Mouse (Mus musculus): ENCODE results near the gene Kmt5c. TPM values are rescaled to one million over a fixed set of nuclear protein-coding genes. Genes with fewer than 3 reads are reported as not detected.
A peak's percentile ranks its signal among the peaks of the same experiment; 100 is the strongest.
"Not testable (repeated sequence)": the region's sequence is repeated elsewhere in the genome, so short reads cannot be mapped to it uniquely, and the experiment has no call there.

The Kmt5c gene
- total RNA-seq, 2 experiments from 2014 or later = 18.9 to 35.8 TPM

DNA sequence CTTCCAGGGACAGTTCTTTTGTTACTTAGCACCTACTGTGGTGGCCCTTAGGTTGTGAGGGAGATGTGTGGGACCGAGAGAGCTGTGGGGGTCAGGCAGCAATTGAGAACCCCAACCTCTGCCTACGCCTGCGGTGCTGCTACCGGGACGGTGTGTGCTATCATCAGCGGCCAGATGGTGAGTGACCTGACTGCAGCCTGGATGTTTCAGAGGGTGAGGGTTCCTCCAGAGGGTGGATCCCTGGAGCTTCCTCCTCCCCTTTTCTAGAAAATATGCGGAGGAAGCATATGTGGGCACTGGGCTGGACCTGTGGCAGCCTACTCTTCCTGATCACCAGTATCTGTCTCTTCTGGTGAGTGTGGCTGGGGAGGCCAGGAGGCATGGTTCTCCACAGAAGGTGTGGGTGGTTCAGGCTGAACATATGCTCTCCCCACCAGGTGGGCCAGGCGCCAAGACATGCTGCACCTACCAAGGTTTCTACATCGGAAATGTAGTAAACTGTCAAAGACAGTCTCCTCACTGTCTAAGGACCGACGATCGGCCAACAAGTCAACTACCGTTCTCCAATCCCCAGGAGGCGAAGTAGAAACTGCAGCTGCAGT, 43.9 kb downstream of the Kmt5c start:
- DNase-seq (ENCODE audit: low spot score in 2 of 2) = peak; percentile 49 to 65
- intact Hi-C loops (cut with DNase I) = no loop called here

DNA sequence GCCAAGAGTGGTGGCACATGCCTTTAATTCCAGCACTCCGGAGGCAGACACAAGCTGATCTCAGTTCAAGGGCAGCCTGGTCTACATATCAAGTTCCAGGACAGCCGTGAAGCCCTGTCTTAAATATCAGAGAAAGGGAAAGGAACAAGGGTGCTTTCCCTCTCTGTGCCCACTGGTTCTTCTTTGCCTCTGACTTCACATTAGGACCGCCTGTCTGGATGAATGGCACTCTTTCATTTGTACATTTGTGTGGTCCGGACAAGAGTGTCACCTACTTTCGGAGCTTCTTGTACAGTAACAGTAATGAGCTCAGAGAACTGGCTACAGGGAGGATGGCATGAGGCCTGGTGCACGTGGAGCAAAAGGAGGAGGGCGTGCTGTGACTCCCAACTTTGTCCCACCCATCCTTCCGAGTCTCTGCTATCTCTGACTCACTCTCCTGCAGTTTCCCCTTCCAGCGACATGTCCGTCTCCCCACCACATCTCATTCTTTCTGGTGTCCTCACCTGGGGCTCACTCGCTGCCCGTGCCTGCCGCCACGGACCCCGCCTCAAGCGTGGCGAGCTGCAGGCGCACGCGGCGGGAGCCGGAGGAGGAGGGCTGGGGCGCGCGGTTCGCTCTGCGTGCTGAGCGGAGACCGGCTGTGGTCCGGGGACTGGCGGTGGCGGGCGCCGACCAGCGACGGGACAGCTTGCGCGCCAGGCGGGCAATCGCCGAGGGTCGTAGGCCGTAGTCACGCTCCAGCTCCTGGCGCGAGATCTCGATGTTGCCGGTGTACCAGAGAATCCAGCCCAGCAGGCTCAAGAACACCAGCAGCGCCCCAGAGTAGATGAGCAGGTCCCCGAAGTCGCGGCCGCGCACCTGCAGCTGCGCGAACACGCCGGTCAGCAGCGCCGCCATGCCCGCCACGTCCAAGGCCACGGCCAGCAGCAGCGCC, 48.9 kb downstream of the Kmt5c start:
- DNase-seq (ENCODE audit: low spot score in 2 of 2) = peak; percentile 70 to 71
- intact Hi-C loops (cut with DNase I) = loop anchor here (1.0 kb wide), 1 partner anchor 48 kb away; the partner anchor contains the start of gene Kmt5c

- DNase-seq (ENCODE audit: low spot score in 2 of 2) = no peak
- intact Hi-C loops (cut with DNase I) = loop anchor here (1.0 kb wide), 1 partner anchor 49 kb away; the partner anchor contains the start of gene Kmt5c
Observed at GRCm38 (mm10) chr7:4789436-4789935, 49.6 kb downstream of the Kmt5c start, which contains the start of gene Tmem238. Tmem238 (minus strand) TSS chr7:4789656.

DNA sequence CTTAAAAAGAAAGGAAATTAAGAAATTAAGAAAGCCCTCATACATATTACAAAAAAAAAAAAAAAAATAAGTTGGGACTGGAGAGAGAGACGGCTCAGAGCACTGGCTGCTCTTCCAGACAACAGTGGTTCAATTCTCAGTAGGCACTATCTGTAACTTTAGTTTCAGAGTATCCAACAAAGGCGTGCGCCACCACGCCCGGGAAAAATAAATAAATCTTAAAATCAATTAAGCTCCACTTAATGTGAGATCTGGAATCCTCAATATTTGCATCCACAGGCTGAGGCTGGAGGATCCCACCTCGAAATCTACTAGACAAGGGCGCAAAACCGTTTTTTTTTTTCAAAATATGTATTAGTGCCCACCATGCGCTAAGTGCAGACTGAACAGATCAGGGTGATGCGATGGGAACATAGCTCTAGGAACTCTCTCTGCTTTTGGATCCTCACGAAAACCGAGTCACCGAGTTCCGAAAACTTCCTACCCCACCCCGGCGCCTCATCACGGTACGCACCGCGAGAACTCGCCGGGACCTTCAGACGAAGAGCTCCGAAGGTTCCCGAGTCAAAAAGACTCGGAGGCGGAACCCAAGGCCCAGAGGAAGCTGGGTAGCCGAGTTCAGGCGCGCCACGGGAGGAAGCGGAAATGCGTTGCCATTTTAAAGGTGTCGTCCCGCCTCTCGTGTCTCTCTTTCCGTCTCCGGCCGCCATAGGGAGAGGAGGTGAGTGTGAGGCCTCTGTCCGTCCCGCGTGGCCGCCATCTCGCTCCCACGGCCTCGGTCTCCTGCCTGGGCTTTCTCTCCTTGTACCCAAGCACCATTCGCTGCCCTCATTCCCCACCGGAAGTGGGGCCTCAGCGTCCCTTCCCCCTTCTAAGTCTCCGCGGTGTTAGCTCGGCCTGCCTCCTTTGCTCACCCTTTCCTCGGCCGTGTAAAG, 52.6 kb downstream of the Kmt5c start, which contains the start of gene Rpl28:
Gene Rpl28, plus strand, starts transcription at position 597 of the 935 bp plus-strand sequence.
- intact Hi-C loops (cut with DNase I) = loop anchor here (5.0 kb wide), 2 partner anchors 100 to 235 kb away; partner anchors contain the start of gene Brsk1

DNA sequence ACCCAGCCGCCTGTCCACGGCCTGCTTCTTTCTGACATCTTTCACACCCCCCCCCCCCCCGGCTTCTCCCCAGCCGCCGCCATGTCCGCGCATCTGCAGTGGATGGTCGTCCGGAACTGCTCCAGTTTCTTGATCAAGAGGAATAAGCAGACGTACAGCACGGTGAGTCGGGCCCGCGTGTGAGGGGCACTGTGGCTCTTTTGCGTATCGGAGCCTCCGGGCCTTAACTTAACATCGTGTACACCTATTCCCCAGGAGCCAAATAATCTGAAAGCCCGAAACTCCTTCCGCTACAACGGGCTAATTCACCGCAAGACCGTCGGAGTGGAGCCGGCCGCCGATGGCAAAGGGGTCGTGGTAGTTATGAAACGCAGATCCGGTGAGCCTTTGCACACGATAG, 53.3 kb downstream of the Kmt5c start:
- DNase-seq (ENCODE audit: low spot score in 2 of 2) = not testable (repeated sequence)

More for the DNA sequence above, 52.6 kb downstream of the Kmt5c start, which contains the start of gene Rpl28:
- DNase-seq (ENCODE audit: low spot score in 2 of 2) = peak; percentile 95 to 96

DNA sequence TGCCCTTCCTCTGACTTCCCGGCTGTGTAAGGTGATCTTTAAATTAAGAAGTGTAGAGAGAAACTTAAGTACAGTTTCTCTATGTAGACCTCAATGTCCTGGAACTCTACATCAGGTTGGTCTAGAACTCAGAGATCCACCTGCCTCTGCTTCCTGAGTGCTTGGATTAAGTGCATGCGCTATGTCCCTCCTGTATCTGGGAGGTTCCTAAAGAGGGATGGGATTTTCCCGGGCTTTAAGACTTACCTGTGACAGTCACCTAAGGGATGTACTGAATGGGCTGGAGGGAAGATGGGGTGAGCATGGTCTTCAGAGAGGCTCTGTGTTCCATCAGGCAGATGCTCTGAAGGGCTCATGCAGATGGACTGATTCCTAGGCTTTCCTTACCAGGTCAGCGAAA, 53.8 kb downstream of the Kmt5c start:
- intact Hi-C loops (cut with DNase I) = loop anchor here (5.0 kb wide), 2 partner anchors 101 to 236 kb away; partner anchors contain the start of gene Brsk1
- DNase-seq (ENCODE audit: low spot score in 2 of 2) = no peak

More for the DNA sequence above, 53.3 kb downstream of the Kmt5c start:
- intact Hi-C loops (cut with DNase I) = loop anchor here (5.0 kb wide), 2 partner anchors 101 to 236 kb away; partner anchors contain the start of gene Brsk1

GRCm38 (mm10) chr7:4794631-4795168, 54.8 kb downstream of the Kmt5c start:
- no peak for DNase-seq (ENCODE audit: low spot score in 2 of 2)
- intact Hi-C loops (cut with DNase I) = loop anchor here (5.0 kb wide), 3 partner anchors 102 to 237 kb away; partner anchors contain the start of gene Brsk1

DNA sequence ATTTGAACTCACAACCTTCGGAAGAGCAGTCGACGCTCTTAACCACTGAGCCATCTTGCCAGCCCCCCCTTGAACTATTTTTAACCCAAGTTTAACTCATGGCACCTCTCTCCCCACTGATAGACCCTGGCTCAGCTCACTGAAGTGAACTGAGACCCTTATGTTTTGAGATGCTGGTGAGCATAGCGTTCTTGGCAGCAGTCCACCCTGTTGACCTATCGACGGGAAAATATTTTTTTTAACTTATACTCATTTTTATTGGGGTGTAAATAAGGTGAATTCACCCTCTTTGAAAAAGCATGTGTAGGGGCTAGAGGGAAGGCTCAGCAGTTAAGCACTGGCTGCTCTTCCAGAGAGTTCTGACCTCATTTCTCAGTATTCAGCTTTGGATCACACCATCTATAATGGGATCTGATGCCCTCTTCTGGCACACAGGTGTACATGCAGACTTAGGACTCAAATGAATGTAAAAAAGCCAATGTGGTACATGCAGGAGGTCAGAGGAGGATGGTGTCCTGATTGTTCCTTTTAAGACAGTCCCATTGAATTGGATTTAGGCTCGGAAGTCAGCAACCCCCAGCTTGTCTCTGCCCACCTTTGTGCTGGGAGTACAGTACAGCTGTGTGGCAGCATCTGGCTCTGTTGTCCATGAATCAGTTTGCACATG, 56.0 kb downstream of the Kmt5c start:
- intact Hi-C loops (cut with DNase I) = loop anchor here (5.0 kb wide), 1 partner anchor 169 kb away; no protein-coding TSS in a partner anchor
- no peak for DNase-seq (ENCODE audit: low spot score in 2 of 2)

Other genes with a start within 250 kb of the Kmt5c start
- 100 to 1,000 TPM; 142 to 168 TPM for gene Ppp1r12c, start 238.4 kb upstream of the Kmt5c start, total RNA-seq (2021)
- 1 to 10 TPM; 5.9 to 9.4 TPM for gene Tnnt1, start 223.7 kb upstream of the Kmt5c start, total RNA-seq (2021)
- under 1 TPM in 1 of 2 experiments, not detected in 1; 0.52 TPM for gene Tnni3, start 215.9 kb upstream of the Kmt5c start, total RNA-seq (2021)
- gene Dnaaf3, start 207.7 kb upstream of the Kmt5c start, total RNA-seq (2021) = under 1 TPM; 0.27 to 0.34 TPM
- 100 to 1,000 TPM; 263 to 298 TPM for gene Syt5, start 192.6 kb upstream of the Kmt5c start, total RNA-seq (2021)
- gene Ptprh, start 136.1 kb upstream of the Kmt5c start, total RNA-seq (2021) = under 1 TPM; 0.84 to 0.95 TPM
- gene Tmem86b, start 108.7 kb upstream of the Kmt5c start, total RNA-seq (2021) = 10 to 100 TPM; 10.0 to 16.8 TPM
- 100 to 1,000 TPM; 138 to 145 TPM for gene Ppp6r1, start 81.1 kb upstream of the Kmt5c start, total RNA-seq (2021)
- gene Hspbp1, start 55.0 kb upstream of the Kmt5c start, total RNA-seq (2021) = 100 to 1,000 TPM; 100 to 106 TPM
- 100 to 1,000 TPM; 398 to 475 TPM for gene Brsk1, start 49.5 kb upstream of the Kmt5c start, total RNA-seq (2021)
- not detected for gene Tmem150b, start 14.9 kb upstream of the Kmt5c start, total RNA-seq (2021)
- 1 to 10 TPM; 4.8 to 5.5 TPM for gene Cox6b2, start 13.0 kb downstream of the Kmt5c start, total RNA-seq (2021)
- not detected for gene Fam71e2, start 31.2 kb downstream of the Kmt5c start, total RNA-seq (2021)
- under 1 TPM; 0.43 to 0.59 TPM for gene Il11, start 42.7 kb downstream of the Kmt5c start, total RNA-seq (2021)
- gene Tmem190, start 42.8 kb downstream of the Kmt5c start, total RNA-seq (2021) = not detected
- gene Tmem238, start 49.5 kb downstream of the Kmt5c start, total RNA-seq (2021) = 1 to 10 TPM; 2.7 to 3.7 TPM
- 100 to 1,000 TPM; 416 to 455 TPM for gene Rpl28, start 52.8 kb downstream of the Kmt5c start, total RNA-seq (2021)
- gene Ube2s, start 72.5 kb downstream of the Kmt5c start, total RNA-seq (2021) = 100 to 1,000 TPM in 1 of 2 experiments, 10 to 100 TPM in 1; 98.6 to 117 TPM
- gene Shisa7, start 104.6 kb downstream of the Kmt5c start, total RNA-seq (2021) = 100 to 1,000 TPM in 1 of 2 experiments, 10 to 100 TPM in 1; 95.1 to 151 TPM
- 1 to 10 TPM; 6.0 to 8.6 TPM for gene Isoc2b, start 130.1 kb downstream of the Kmt5c start, total RNA-seq (2021)
- gene Isoc2a, start 137.0 kb downstream of the Kmt5c start, total RNA-seq (2021) = 10 to 100 TPM; 10.3 to 13.5 TPM
- under 1 TPM in 1 of 2 experiments, not detected in 1; 0.32 TPM for gene Gm36210, start 166.4 kb downstream of the Kmt5c start, total RNA-seq (2021)
- gene Zfp628, start 175.1 kb downstream of the Kmt5c start, total RNA-seq (2021) = 10 to 100 TPM; 14.0 to 17.0 TPM
- gene Nat14, start 181.9 kb downstream of the Kmt5c start, total RNA-seq (2021) = 100 to 1,000 TPM; 103 to 106 TPM
- 1 to 10 TPM in 1 of 2 experiments, under 1 TPM in 1; 0.84 to 3.6 TPM for gene Ssc5d, start 185.7 kb downstream of the Kmt5c start, total RNA-seq (2021)
- under 1 TPM in 1 of 2 experiments, not detected in 1; 0.15 TPM for gene Sbk2, start 224.3 kb downstream of the Kmt5c start, total RNA-seq (2021)
- gene Sbk3, start 231.1 kb downstream of the Kmt5c start, total RNA-seq (2021) = under 1 TPM; 0.44 to 0.86 TPM

Data from left cerebral cortex, postnatal 36 days (tissue).